Mouse (Mus musculus) forebrain, embryonic 14.5 days (tissue): ENCODE data around the gene Fry. TPM values are rescaled to one million over a fixed set of nuclear protein-coding genes. Genes with fewer than 3 reads are reported as not detected.
A peak's percentile ranks its signal among the peaks of the same experiment; 100 is the strongest.

Source experiments
- ATAC-seq: fragments of 200-750 bp; cut with Nextera tagmentation; 2 replicates; pipeline ENCODE4 v1.8.0; 2017; ENCODE audit warnings: mild to moderate bottlenecking, moderate library complexity
- DNase-seq: peaks from one replicate; pipeline ENCODE4 v3.0.0-alpha.2; 2015; ENCODE audit warnings: low spot score
- H3K27ac ChIP-seq: fragments of 300-500 bp; sonication (generic); 2 replicates; pipeline ENCODE4 v1.5.1; 2014; ENCODE audit warnings: low read depth, mild to moderate bottlenecking, control low read depth, low read length, moderate library complexity
- H3K27me3 ChIP-seq: fragments of 300-500 bp; sonication (generic); replicated peaks from 2 replicates; pipeline ENCODE4 v1.6.1; 2014; ENCODE audit warnings: low read length, control low read depth, mixed read lengths; ENCODE audit not compliant: control insufficient read depth, insufficient read depth
- H3K36me3 ChIP-seq: fragments of 300-500 bp; sonication (generic); 2 replicates; pipeline ENCODE4 v1.6.1; 2014; ENCODE audit warnings: low read length, control low read depth; ENCODE audit not compliant: control insufficient read depth, insufficient read depth
- H3K4me1 ChIP-seq: fragments of 300-500 bp; sonication (generic); 2 replicates; pipeline ENCODE4 v1.6.1; 2014; ENCODE audit warnings: antibody characterized with exemption, low read length, control low read depth; ENCODE audit not compliant: control insufficient read depth, insufficient read depth
- H3K4me2 ChIP-seq: fragments of 300-500 bp; sonication (generic); 2 replicates; pipeline ENCODE4 v1.6.1; 2014; ENCODE audit warnings: mild to moderate bottlenecking, control low read depth, low read length
- H3K4me3 ChIP-seq: fragments of 300-500 bp; sonication (generic); 2 replicates; pipeline ENCODE4 v1.5.1; 2014; ENCODE audit warnings: low read depth, low read length, control low read depth
- H3K9ac ChIP-seq: fragments of 300-500 bp; sonication (generic); 2 replicates; pipeline ENCODE4 v1.6.1; 2014; ENCODE audit warnings: mild to moderate bottlenecking, low read length, control low read depth, moderate library complexity
- H3K9me3 ChIP-seq: fragments of 300-500 bp; sonication (generic); replicated peaks from 2 replicates; pipeline ENCODE4 v1.6.1; 2016; ENCODE audit warnings: low read length, control low read depth, mixed read lengths; ENCODE audit not compliant: control insufficient read depth
- WGBS: fragments of 180-500 bp; shearing (Covaris S2); extraction: QIAGEN DNeasy Blood & Tissue Kit; methylation state at CpG from one replicate; pipeline ENCODE4 v1.1.7; 2014; 5-methylcytosine and 5-hydroxymethylcytosine counted together
- polyA plus RNA-seq: library from polyadenylated mRNA; unstranded; fragments of >200 nt; fragmentation: Nextera tagmentation; extraction: Ambion mirVana; gene quantifications from 2 replicates; pipeline ENCODE4 v1.2.1, GENCODE M21; 2014

Gene Fry
- polyA plus RNA-seq = 27.4 and 38.9 TPM in 2 replicates

DNA sequence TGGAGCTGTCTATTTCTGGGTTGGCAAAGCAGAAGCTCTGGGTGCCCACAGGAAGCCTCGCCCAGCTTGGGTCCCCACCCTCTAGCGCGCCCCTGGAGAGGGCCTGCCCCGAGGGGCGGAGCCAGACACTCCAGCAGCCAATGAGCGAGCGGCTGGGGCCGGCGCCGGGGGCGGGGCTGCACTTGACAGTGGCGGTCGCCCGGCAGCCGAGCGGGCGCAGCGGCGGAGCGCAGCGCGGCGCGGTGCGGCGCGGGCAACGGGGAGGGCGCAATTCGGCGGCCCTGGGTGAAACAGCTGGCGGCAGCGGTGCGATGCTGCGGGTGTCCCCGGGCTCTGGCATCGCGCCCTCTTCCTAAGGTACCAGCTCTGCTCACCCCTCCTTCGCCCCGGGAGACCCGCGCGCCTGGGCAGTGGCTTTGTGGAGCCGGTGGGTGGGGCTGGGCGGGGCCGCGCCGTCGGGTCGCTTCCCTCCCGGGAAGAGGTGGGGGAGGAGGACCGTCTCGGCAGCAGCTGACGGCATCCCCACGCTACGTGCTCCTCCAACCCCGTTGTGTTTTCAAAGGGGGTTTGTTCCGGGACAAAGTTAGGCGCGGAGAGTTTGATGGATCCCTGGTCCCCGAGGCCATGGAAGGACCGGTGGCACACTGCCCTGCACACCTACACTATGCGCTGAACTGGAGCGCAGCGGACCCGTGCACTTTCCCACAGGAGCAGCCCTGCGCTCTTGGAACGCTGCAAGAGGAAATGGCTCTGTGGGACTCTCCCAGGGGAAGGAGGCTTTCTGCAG is at the start of gene Fry:
Gene Fry (plus strand): TSS at position 191 of the 787 bp plus-strand sequence.
- Histone ChIP-seq H3K9ac (peak within 1 kb of the TSS; percentile 70), H3K27me3 (no peaks in the 10 kb centered on the region), H3K27ac (peak within 1 kb of the TSS; percentile 66; the same call in 1 of the 2 replicates), H3K36me3 (no peaks in the 10 kb centered on the region), H3K9me3 (no peaks in the 10 kb centered on the region), H3K4me3 (peak within 1 kb of the TSS; percentile 64), H3K4me2 (peak within 1 kb of the TSS; percentile 71), H3K4me1 (no peaks in the 10 kb centered on the region)
- DNase-seq (peak; percentile 95), ATAC-seq (peak; percentile 99)
- under 1% methylated on average over 46 of the region's 68 CpGs for WGBS

DNA sequence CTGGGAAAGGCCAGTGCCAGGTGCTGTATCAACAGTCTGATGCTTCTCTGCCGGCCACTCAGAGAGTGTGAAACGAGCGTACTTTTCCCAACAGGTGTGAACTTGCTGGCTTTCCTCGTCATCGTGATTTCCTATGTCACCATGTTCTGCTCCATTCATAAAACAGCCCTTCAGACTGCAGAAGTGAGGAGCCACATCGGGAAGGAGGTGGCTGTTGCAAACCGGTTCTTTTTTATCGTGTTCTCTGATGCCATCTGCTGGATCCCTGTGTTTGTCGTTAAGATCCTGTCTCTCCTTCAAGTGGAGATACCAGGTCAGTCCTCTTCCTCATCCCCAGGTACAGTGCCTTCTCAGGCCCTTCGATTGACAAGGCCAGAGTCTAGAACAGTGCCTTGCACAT is 48.4 kb upstream of the Fry start:
- no peak overlapping the region for H3K4me2 ChIP-seq
- no peak for ATAC-seq

DNA sequence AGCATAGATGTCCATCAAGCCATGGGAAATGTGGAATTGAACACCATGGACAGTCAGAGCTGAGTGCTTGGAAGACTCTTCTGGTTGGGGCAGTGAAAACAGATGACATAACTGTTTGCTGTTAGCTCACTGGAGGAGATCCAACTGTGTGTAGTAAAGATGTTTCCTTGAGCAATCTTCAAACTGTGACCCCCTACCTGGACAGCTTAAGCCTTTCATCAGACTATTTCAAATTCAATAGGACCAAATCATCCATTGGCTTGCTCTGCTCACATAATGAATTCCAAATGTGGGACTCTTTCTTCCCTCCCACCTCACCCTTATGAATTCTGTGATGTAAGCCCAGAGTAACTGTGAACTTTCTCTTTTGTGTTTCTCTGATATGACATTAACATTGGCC is 46.7 kb upstream of the Fry start:
- no peak for DNase-seq
- Histone ChIP-seq H3K27me3 (no peaks in the 10 kb centered on the region), H3K27ac (no peak overlapping the region), H3K4me2 (no peak overlapping the region), H3K4me3 (no peak overlapping the region), H3K9ac (no peak overlapping the region), H3K4me1 (no peaks in the 10 kb centered on the region), H3K36me3 (no peaks in the 10 kb centered on the region), H3K9me3 (no peaks in the 10 kb centered on the region)
- ATAC-seq = no peak

More for the DNA sequence above, 48.4 kb upstream of the Fry start:
- H3K27ac ChIP-seq = no peak overlapping the region
- H3K9ac ChIP-seq = no peak overlapping the region
- DNase-seq = peak; percentile 73
- H3K9me3 ChIP-seq = no peaks in the 10 kb centered on the region
- H3K4me3 ChIP-seq = no peak overlapping the region
- H3K36me3 ChIP-seq = no peaks in the 10 kb centered on the region
- H3K4me1 ChIP-seq = no peaks in the 10 kb centered on the region
- WGBS = 18% methylated on average over 10 of the region's 10 CpGs
- H3K27me3 ChIP-seq = no peaks in the 10 kb centered on the region

DNA sequence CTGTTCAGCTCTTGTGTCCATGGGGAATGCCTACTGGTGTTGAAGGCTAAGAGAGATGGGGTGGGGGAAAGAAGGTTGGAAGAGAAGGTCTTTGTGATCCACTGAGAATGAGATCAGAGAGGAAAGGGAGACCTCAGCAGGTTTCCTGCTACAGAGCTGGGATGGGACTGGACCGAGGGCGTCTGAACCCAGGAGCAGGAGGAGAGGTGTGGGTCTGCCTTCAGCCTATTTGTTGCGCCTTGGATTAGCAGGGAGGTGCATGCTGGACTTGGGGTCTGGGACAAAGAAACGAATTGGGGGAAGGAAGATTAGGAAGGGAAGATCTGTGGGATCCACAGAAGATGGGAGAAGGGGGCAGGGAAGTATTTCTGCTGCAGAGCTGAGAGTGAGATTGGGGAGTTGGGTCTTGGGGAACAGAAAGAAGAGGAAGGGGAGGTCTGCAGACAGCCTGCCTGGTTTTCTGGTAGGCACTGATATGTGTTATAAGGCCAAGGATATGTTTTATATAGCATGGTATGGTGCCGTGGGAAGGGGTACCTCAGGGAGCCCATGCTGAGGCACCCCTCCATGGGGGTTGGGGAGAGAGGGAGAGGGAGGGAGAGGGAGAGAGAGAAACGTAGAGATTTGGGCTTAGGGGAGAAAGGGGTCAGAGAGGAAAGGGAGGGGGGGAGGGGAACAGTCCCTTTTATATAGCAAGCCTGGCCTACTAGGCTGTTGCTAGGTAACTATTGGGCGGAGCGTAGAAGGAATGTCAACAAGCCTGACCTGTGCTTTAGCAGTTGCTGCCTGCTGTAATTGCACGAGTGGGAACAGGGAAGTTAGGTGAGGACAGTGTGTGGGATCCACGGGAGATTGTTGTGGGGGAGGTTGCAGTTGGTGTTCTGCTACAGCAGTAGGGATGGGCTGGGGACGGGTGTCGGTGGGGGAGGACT is 38.3 kb upstream of the Fry start:
- H3K27ac ChIP-seq = no peak overlapping the region
- DNase-seq (peak; percentile 72), ATAC-seq (peak; percentile 80)
- WGBS = 14% methylated on average over 12 of the region's 12 CpGs
- peaks cover 6% of the 10 kb centered on the region; the same call in 1 of the 2 replicates for H3K4me1 ChIP-seq
- H3K36me3 ChIP-seq = no peaks in the 10 kb centered on the region
- H3K9me3 ChIP-seq = no peaks in the 10 kb centered on the region
- H3K9ac ChIP-seq = no peak overlapping the region
- no peaks in the 10 kb centered on the region for H3K27me3 ChIP-seq
- no peak overlapping the region for H3K4me3 ChIP-seq
- H3K4me2 ChIP-seq = peak overlapping the region; percentile 23; the same call in 1 of the 2 replicates

DNA sequence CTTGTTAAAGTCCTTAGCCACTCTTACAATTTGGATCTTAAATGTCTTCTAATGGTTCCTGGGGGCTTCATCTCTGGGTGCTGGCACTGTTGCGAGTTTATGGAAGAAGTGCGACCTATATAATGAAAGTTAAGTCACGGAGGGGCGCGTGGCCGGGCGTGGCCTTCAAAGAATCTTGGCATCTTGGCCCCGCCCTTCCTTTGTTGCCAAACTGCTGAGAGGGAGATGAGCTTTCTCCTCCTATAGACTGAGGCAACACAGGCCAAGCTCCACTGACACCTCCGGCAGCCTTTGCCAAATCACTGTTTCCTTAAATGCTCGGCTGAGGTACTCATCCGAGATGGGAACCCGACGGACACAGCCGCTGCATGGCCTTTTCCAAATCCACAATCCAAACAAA is 35.7 kb upstream of the Fry start:
- Histone ChIP-seq H3K27me3 (no peaks in the 10 kb centered on the region), H3K27ac (no peak overlapping the region), H3K9me3 (no peaks in the 10 kb centered on the region), H3K36me3 (no peaks in the 10 kb centered on the region), H3K4me1 (peaks cover 6% of the 10 kb centered on the region; the same call in 1 of the 2 replicates), H3K9ac (no peak overlapping the region), H3K4me2 (no peak overlapping the region), H3K4me3 (no peak overlapping the region)
- ATAC-seq (no peak), DNase-seq (no peak)
- WGBS = 89% methylated on average over 14 of the region's 14 CpGs

DNA sequence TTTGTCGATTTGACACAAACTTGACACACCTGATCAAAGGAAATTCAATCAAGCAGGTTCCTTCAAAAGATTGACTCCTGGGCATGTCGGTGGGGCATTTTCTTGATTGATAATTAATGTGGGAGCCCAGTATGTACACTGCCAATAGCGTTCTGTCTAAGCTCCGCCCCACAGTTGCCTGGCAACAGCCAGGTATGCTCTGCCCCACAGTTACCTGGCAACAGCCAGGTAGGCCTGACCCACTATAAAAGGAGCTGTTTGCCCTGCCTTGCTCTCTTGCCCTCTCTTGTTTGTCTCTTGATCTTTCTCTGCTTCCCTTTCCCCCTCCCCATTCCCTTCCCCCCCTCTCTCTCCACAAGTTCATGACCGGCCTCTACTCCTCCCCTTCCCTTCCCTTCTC is 35.3 kb upstream of the Fry start:
- H3K27me3 ChIP-seq = no peaks in the 10 kb centered on the region
- no peak overlapping the region for H3K27ac ChIP-seq
- H3K4me1 ChIP-seq = peaks cover 6% of the 10 kb centered on the region; the same call in 1 of the 2 replicates
- DNase-seq (no peak), ATAC-seq (no peak)
- no peak overlapping the region for H3K4me3 ChIP-seq
- H3K4me2 ChIP-seq = no peak overlapping the region
- H3K9ac ChIP-seq = no peak overlapping the region
- no peaks in the 10 kb centered on the region for H3K36me3 ChIP-seq
- WGBS = 68% methylated on average over 5 of the region's 5 CpGs
- H3K9me3 ChIP-seq = no peaks in the 10 kb centered on the region

DNA sequence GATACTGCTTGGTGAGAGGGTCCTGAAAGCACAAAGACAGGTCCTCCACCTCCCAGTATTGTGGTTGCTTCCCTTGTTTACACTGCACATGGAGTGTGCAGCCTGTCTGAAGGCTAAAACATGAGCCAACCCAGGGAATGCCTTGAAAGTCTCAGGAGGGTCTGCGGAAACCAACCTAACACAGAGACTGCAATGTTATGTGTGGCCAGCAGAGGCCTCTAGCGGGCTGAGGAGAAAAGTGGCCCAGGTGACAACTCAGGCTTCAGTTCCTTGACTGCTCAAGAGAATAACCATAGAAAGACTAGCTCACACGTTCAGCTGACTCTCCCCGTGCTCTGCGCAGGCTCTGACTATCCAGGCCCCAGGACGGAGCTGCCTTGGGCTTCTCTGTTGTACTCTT is 20.8 kb upstream of the Fry start:
- no peak overlapping the region for H3K4me2 ChIP-seq
- H3K9me3 ChIP-seq = no peaks in the 10 kb centered on the region
- ATAC-seq = peak; percentile 70
- no peak overlapping the region for H3K9ac ChIP-seq
- no peaks in the 10 kb centered on the region for H3K27me3 ChIP-seq
- peak; percentile 77 for DNase-seq
- WGBS = 7% methylated on average over 6 of the region's 6 CpGs
- H3K4me1 ChIP-seq = no peaks in the 10 kb centered on the region
- no peak overlapping the region for H3K4me3 ChIP-seq
- no peak overlapping the region for H3K27ac ChIP-seq
- no peaks in the 10 kb centered on the region for H3K36me3 ChIP-seq

DNA sequence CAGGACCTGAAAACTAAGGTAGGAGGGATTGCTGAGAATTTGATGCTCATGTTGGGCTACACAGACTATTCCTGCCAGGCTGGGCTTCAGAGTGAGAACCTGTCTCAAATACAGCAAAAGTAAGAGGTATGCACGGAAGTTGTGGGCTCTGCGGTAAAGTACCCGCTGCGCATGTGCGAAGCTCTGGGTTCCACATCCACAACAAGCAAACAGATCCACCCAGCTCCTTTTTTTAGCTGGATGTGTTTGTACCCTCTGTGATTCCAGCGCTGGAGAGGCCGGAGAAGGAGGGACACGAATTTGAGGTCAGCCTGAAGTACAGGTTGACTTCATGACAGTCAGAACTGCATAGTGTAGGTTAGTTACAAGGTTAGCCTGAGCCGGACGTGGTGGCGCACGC is 19.7 kb upstream of the Fry start:
- H3K4me3 ChIP-seq = no peak overlapping the region
- WGBS = 94% methylated on average over 12 of the region's 12 CpGs
- DNase-seq (no peak), ATAC-seq (no peak)
- H3K27me3 ChIP-seq = no peaks in the 10 kb centered on the region
- H3K36me3 ChIP-seq = no peaks in the 10 kb centered on the region
- H3K4me1 ChIP-seq = no peaks in the 10 kb centered on the region
- no peak overlapping the region for H3K9ac ChIP-seq
- H3K9me3 ChIP-seq = no peaks in the 10 kb centered on the region
- H3K27ac ChIP-seq = no peak overlapping the region
- no peak overlapping the region for H3K4me2 ChIP-seq
